Mouse (Mus musculus): ENCODE results near the gene Actr3b. TPM values are rescaled to one million over a fixed set of nuclear protein-coding genes. Genes with fewer than 3 reads are reported as not detected.
"Not testable (repeated sequence)": the region's sequence is repeated elsewhere in the genome, so short reads cannot be mapped to it uniquely, and the experiment has no call there.

Gene Actr3b
- 4.8 and 6.3 TPM in 2 replicates for polyA plus RNA-seq (2015; fragmentation: Nextera tagmentation; extraction: Ambion mirVana)

DNA sequence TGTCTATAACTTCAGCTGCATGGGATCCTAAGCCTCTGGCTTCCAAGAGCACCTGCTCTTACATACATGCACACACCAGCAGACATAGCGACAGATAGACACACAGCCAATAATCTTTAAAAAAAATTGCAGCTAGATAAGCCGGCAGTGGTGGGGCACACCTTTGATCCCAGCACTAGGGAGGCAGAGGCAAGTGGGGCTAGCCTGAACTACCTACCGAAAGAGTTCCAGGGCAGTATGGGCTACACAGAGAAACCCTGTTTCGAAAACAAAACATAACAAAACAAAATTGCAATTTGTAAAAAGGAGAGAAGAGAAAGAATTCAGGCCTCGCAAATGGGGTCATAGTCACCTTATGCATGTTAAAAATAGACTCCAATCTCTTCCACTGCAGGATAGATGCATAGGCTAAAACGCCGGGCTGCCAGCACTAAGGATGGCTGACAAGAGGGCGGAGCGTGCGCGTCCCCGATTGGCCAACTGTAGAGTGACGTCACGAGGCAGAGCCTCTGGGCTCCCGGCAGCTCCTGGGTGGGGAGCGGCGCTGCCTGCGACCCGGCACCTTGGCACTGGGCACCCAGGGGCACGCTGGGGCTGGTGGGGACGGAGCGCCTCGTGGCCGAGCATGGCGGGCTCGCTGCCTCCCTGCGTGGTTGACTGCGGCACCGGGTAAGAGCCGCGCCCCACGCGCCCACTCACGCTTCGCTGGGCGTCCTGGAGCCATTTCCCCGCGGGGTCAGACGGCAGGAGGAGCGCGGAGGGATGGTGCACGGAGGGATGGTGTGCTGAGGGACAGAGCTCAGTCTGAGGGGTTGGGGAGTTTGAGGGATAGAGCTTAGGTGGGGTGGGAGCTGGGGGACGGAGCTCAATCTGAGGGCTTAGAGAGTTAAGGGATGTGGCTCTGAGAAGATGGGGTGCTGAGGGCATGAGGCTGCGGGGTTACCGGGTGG, at the start of gene Actr3b:
Actr3b (plus strand) TSS at position 538 of the 950 bp plus-strand sequence.
- H3K9ac ChIP-seq (ENCODE audit: low read length) = peak within 1 kb of the TSS; percentile 63
- ATAC-seq (ENCODE audit: low FRiP score, low TSS enrichment) = peak; percentile 96
- H3K27ac ChIP-seq (replicated peaks) = no peak within 1 kb of the TSS
- DNase-seq (ENCODE audit: low spot score) = peak; percentile 89
- H3K4me1 ChIP-seq (replicated peaks; ENCODE audit: control insufficient read depth, insufficient read depth) = peaks cover 5% of the 10 kb centered on the region; the same call in 1 of the 2 replicates
- WGBS = 3% methylated on average over 44 of the region's 45 CpGs
- H3K27me3 ChIP-seq (ENCODE audit: control insufficient read depth, insufficient read depth, low read length) = no peaks in the 10 kb centered on the region
- no peaks in the 10 kb centered on the region for H3K9me3 ChIP-seq (ENCODE audit: control insufficient read depth, low read length)
- peak; percentile 3; the same call in 1 of the 2 replicates for TF ChIP-seq CTCF (IDR thresholded peaks at IDR 0.05; ENCODE audit: low read depth)
- TF ChIP-seq EP300 (optimal IDR thresholded peaks at IDR 0.05) = no peak
- H3K36me3 ChIP-seq (ENCODE audit: control insufficient read depth, insufficient read depth, low read length) = no peaks in the 10 kb centered on the region
- peak within 1 kb of the TSS; percentile 61 for H3K4me3 ChIP-seq (ENCODE audit: low read depth, low read length)
- peak within 1 kb of the TSS; percentile 92 for H3K4me2 ChIP-seq (replicated peaks; ENCODE audit: low read depth)

GRCm38 (mm10) chr5:25713001-25713706, 46.6 kb upstream of the Actr3b start:
- not testable (repeated sequence) for H3K27ac ChIP-seq (replicated peaks); H3K9me3 ChIP-seq (ENCODE audit: control insufficient read depth, low read length); H3K36me3 ChIP-seq (ENCODE audit: control insufficient read depth, insufficient read depth, low read length); H3K27me3 ChIP-seq (ENCODE audit: control insufficient read depth, insufficient read depth, low read length); H3K4me3 ChIP-seq (ENCODE audit: low read depth, low read length); H3K9ac ChIP-seq (ENCODE audit: low read length); H3K4me1 ChIP-seq (replicated peaks; ENCODE audit: control insufficient read depth, insufficient read depth); H3K4me2 ChIP-seq (replicated peaks; ENCODE audit: low read depth); DNase-seq (ENCODE audit: low spot score); ATAC-seq (ENCODE audit: low FRiP score, low TSS enrichment)
- WGBS = 85% methylated on average over 4 of the region's 4 CpGs

GRCm38 (mm10) chr5:25719390-25719789, 40.4 kb upstream of the Actr3b start:
- Histone ChIP-seq H3K27ac (replicated peaks) (no peak overlapping the region), H3K4me3 (ENCODE audit: low read depth, low read length) (no peak overlapping the region), H3K36me3 (ENCODE audit: control insufficient read depth, insufficient read depth, low read length) (no peaks in the 10 kb centered on the region), H3K9me3 (ENCODE audit: control insufficient read depth, low read length) (no peaks in the 10 kb centered on the region), H3K4me2 (replicated peaks; ENCODE audit: low read depth) (no peak overlapping the region), H3K4me1 (replicated peaks; ENCODE audit: control insufficient read depth, insufficient read depth) (no peaks in the 10 kb centered on the region), H3K27me3 (ENCODE audit: control insufficient read depth, insufficient read depth, low read length) (no peaks in the 10 kb centered on the region), H3K9ac (ENCODE audit: low read length) (no peak overlapping the region)
- DNase-seq (ENCODE audit: low spot score) = no peak
- ATAC-seq (ENCODE audit: low FRiP score, low TSS enrichment) = no peak
- TF ChIP-seq CTCF (IDR thresholded peaks at IDR 0.05; ENCODE audit: low read depth) = no peak
- TF ChIP-seq EP300 (optimal IDR thresholded peaks at IDR 0.05) = no peak
- 84% methylated on average over 4 of the region's 4 CpGs for WGBS

GRCm38 (mm10) chr5:25723016-25723415, 36.8 kb upstream of the Actr3b start:
- Histone ChIP-seq H3K27me3 (ENCODE audit: control insufficient read depth, insufficient read depth, low read length) (no peaks in the 10 kb centered on the region), H3K9ac (ENCODE audit: low read length) (no peak overlapping the region), H3K4me1 (replicated peaks; ENCODE audit: control insufficient read depth, insufficient read depth) (no peaks in the 10 kb centered on the region), H3K4me3 (ENCODE audit: low read depth, low read length) (no peak overlapping the region), H3K4me2 (replicated peaks; ENCODE audit: low read depth) (no peak overlapping the region), H3K9me3 (ENCODE audit: control insufficient read depth, low read length) (no peaks in the 10 kb centered on the region), H3K27ac (replicated peaks) (no peak overlapping the region), H3K36me3 (ENCODE audit: control insufficient read depth, insufficient read depth, low read length) (no peaks in the 10 kb centered on the region)
- no peak for TF ChIP-seq CTCF (IDR thresholded peaks at IDR 0.05; ENCODE audit: low read depth)
- no peak for TF ChIP-seq EP300 (optimal IDR thresholded peaks at IDR 0.05)
- WGBS = 72% methylated on average over 2 of the region's 2 CpGs
- DNase-seq (ENCODE audit: low spot score) (no peak), ATAC-seq (ENCODE audit: low FRiP score, low TSS enrichment) (no peak)

GRCm38 (mm10) chr5:25724134-25724675, 35.6 kb upstream of the Actr3b start:
- H3K27ac ChIP-seq (replicated peaks) = no peak overlapping the region
- WGBS = 33% methylated on average over 1 of the region's 1 CpGs
- no peaks in the 10 kb centered on the region for H3K4me1 ChIP-seq (replicated peaks; ENCODE audit: control insufficient read depth, insufficient read depth)
- no peak for DNase-seq (ENCODE audit: low spot score)
- ATAC-seq (ENCODE audit: low FRiP score, low TSS enrichment) = no peak
- TF ChIP-seq CTCF (IDR thresholded peaks at IDR 0.05; ENCODE audit: low read depth) (no peak), EP300 (optimal IDR thresholded peaks at IDR 0.05) (no peak)
- no peaks in the 10 kb centered on the region for H3K36me3 ChIP-seq (ENCODE audit: control insufficient read depth, insufficient read depth, low read length)
- H3K4me2 ChIP-seq (replicated peaks; ENCODE audit: low read depth) = no peak overlapping the region
- H3K9me3 ChIP-seq (ENCODE audit: control insufficient read depth, low read length) = no peaks in the 10 kb centered on the region
- H3K4me3 ChIP-seq (ENCODE audit: low read depth, low read length) = no peak overlapping the region
- no peaks in the 10 kb centered on the region for H3K27me3 ChIP-seq (ENCODE audit: control insufficient read depth, insufficient read depth, low read length)
- no peak overlapping the region for H3K9ac ChIP-seq (ENCODE audit: low read length)
